Mouse (Mus musculus): ENCODE data around the gene Rassf1.

Rassf1 gene

GRCm38 (mm10) chr9:107551117-107551889 lies at the start of gene Rassf1:
Gene Rassf1, plus strand, starts transcription at chr9:107551555.
- no peak for DNase-seq (ENCODE audit: low read depth, low spot score)

- no peak for DNase-seq (ENCODE audit: low read depth, low spot score)
Measured at GRCm38 (mm10) chr9:107502131-107502846, 49.1 kb upstream of the Rassf1 start.

GRCm38 (mm10) chr9:107504662-107505537 lies 46.5 kb upstream of the Rassf1 start:
- no peak for DNase-seq (ENCODE audit: low read depth, low spot score)

GRCm38 (mm10) chr9:107508266-107508665 lies 43.1 kb upstream of the Rassf1 start:
- no peak for DNase-seq (ENCODE audit: low read depth, low spot score)

GRCm38 (mm10) chr9:107510384-107511100 lies 40.8 kb upstream of the Rassf1 start:
- DNase-seq (ENCODE audit: low read depth, low spot score): no peak

GRCm38 (mm10) chr9:107511436-107511835 lies 39.9 kb upstream of the Rassf1 start:
- DNase-seq (ENCODE audit: low read depth, low spot score): no peak

GRCm38 (mm10) chr9:107512326-107512725 lies 39.0 kb upstream of the Rassf1 start:
- DNase-seq (ENCODE audit: low read depth, low spot score): no peak

- DNase-seq (ENCODE audit: low read depth, low spot score): peak; percentile 59
Measured at GRCm38 (mm10) chr9:107514303-107514955, 36.9 kb upstream of the Rassf1 start.

- DNase-seq (ENCODE audit: low read depth, low spot score): no peak
Measured at GRCm38 (mm10) chr9:107520331-107520730, 31.0 kb upstream of the Rassf1 start.

GRCm38 (mm10) chr9:107521190-107521589 lies 30.2 kb upstream of the Rassf1 start:
- DNase-seq (ENCODE audit: low read depth, low spot score): no peak

- no peak for DNase-seq (ENCODE audit: low read depth, low spot score)
Measured at GRCm38 (mm10) chr9:107521711-107522399, 29.5 kb upstream of the Rassf1 start.

- DNase-seq (ENCODE audit: low read depth, low spot score): no peak
Measured at GRCm38 (mm10) chr9:107522400-107522711, 29.0 kb upstream of the Rassf1 start.

GRCm38 (mm10) chr9:107526198-107527026 lies 24.9 kb upstream of the Rassf1 start:
- no peak for DNase-seq (ENCODE audit: low read depth, low spot score)

- DNase-seq (ENCODE audit: low read depth, low spot score): peak; percentile 95
Measured at GRCm38 (mm10) chr9:107533791-107534407, 17.5 kb upstream of the Rassf1 start, which contains the start of gene Tmem115. Gene Tmem115, plus strand, starts transcription at chr9:107533945.

- peak; percentile 50 for DNase-seq (ENCODE audit: low read depth, low spot score)
Measured at GRCm38 (mm10) chr9:107534408-107535202, 16.8 kb upstream of the Rassf1 start.

- no peak for DNase-seq (ENCODE audit: low read depth, low spot score)
Measured at GRCm38 (mm10) chr9:107538231-107538630, 13.1 kb upstream of the Rassf1 start.

- no peak for DNase-seq (ENCODE audit: low read depth, low spot score)
Measured at GRCm38 (mm10) chr9:107538711-107539110, 12.6 kb upstream of the Rassf1 start.

GRCm38 (mm10) chr9:107539940-107540339 lies 11.4 kb upstream of the Rassf1 start:
- no peak for DNase-seq (ENCODE audit: low read depth, low spot score)

Measured in A20 (cell line).